Mouse (Mus musculus) megakaryocyte, embryonic 14.5 days (primary cell): ENCODE data around the gene Flt3l.

ENCODE experiments used
- FLI1 ChIP-seq: IDR thresholded peaks from 2 replicates; pipeline ENCODE4 v1.6.1; 2012; ENCODE audit warnings: low read length, inconsistent platforms, mixed read lengths
- GATA1 ChIP-seq: IDR thresholded peaks from 3 replicates; pipeline ENCODE4 v1.6.1; 2012; ENCODE audit warnings: mixed read lengths, low read length, inconsistent platforms, borderline replicate concordance

DNA sequence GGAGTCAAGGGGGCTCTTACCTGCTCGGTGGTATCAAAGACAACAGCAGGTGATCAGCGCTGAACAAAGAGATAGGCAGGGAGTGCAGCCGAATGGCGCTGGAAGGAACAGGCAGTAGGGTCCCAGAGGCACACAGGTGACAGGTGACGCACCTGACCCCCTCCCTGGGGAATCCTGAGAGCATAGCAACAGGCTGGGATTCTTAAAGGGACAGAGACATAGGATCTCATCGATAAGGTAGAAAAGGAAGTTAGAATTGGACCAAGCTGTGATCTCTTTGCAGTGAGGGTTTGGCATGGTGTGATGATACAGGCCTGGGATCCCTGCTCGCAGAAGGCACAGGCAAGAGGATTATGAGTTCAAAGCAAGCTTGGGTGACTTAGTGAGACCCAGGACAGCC is 43.2 kb upstream of the Flt3l start, which contains the start of gene Gfy:
- TF ChIP-seq GATA1 (no peak), FLI1 (no peak)
